Comparison of ENCODE assay signal across 8 mouse cellular contexts in genomic region chr5:140388588-140389576, GRCm38 (mm10). TPM values are rescaled to one million over a fixed set of nuclear protein-coding genes. Genes with fewer than 3 reads are reported as not detected.
DNase-seq lines count a peak whose midpoint lies in the region; ATAC-seq lines count a peak whose summit lies in the region.

Gene Snx8 (minus strand): TSS chr5:140389262.

- DNase-seq in CD4-positive, CD25-positive, alpha-beta regulatory T cell, adult 2 months (ENCODE audit: low read depth, low spot score) = peak; percentile 88
- peak; percentile 28 for DNase-seq in fat pad, adult 2 months (ENCODE audit: extremely low read depth, low read depth, low spot score)
- DNase-seq in kidney, postnatal 10 days = peak; percentile 100
- peak; percentile 96 for DNase-seq in natural killer cell, adult 2 months (ENCODE audit: low spot score in 2 of 2)

- peak within 1 kb of the TSS; percentile 76 for H3K4me3 ChIP-seq in brown adipose tissue, adult 24 weeks (ENCODE audit: insufficient read depth, low read depth, low read length)
- H3K4me3 ChIP-seq in heart, embryonic 13.5 days = peak within 1 kb of the TSS; percentile 65
- H3K4me3 ChIP-seq in liver, embryonic 12.5 days = peak within 1 kb of the TSS; percentile 72
- peak within 1 kb of the TSS; percentile 74 for H3K4me3 ChIP-seq in stomach, embryonic 15.5 days (replicated peaks)

- 1% methylated on average over 58 of the region's 63 CpGs for WGBS in heart, embryonic 13.5 days
- WGBS in liver, embryonic 12.5 days (ENCODE audit: insufficient replicate concordance) = 2% methylated on average over 63 of the region's 63 CpGs
- WGBS in stomach, embryonic 15.5 days = under 1% methylated on average over 63 of the region's 63 CpGs

- peak within 1 kb of the TSS; percentile 98 for H3K4me2 ChIP-seq in heart, embryonic 13.5 days
- H3K4me2 ChIP-seq in liver, embryonic 12.5 days = peak within 1 kb of the TSS; percentile 97
- H3K4me2 ChIP-seq in stomach, embryonic 15.5 days = peak within 1 kb of the TSS; percentile 88

- peak; percentile 93 for ATAC-seq in heart, embryonic 13.5 days (ENCODE audit: extremely low read depth, insufficient number of reproducible peaks, low FRiP score, low TSS enrichment)
- ATAC-seq in liver, embryonic 12.5 days = peak; percentile 88
- ATAC-seq in stomach, embryonic 15.5 days (ENCODE audit: insufficient read depth, low FRiP score, low read depth) = peak; percentile 91

- H3K36me3 ChIP-seq in heart, embryonic 13.5 days = no peaks in the 10 kb centered on the region
- H3K36me3 ChIP-seq in liver, embryonic 12.5 days = no peaks in the 10 kb centered on the region
- H3K36me3 ChIP-seq in stomach, embryonic 15.5 days = no peaks in the 10 kb centered on the region

- H3K27ac ChIP-seq in brown adipose tissue, adult 24 weeks (replicated peaks; ENCODE audit: low read depth, low read length) = peak within 1 kb of the TSS; percentile 26; the same call in 1 of the 2 replicates
- peak within 1 kb of the TSS; percentile 30; the same call in 1 of the 2 replicates for H3K27ac ChIP-seq in heart, embryonic 13.5 days (replicated peaks)
- peak within 1 kb of the TSS; percentile 59; the same call in 1 of the 2 replicates for H3K27ac ChIP-seq in liver, embryonic 12.5 days
- peak within 1 kb of the TSS; percentile 8; the same call in 1 of the 2 replicates for H3K27ac ChIP-seq in stomach, embryonic 15.5 days

- H3K9ac ChIP-seq in heart, embryonic 13.5 days = peak within 1 kb of the TSS; percentile 87
- H3K9ac ChIP-seq in liver, embryonic 12.5 days = peak within 1 kb of the TSS; percentile 79
- peak within 1 kb of the TSS; percentile 49 for H3K9ac ChIP-seq in stomach, embryonic 15.5 days

- H3K27me3 ChIP-seq in heart, embryonic 13.5 days (replicated peaks) = no peaks in the 10 kb centered on the region
- H3K27me3 ChIP-seq in liver, embryonic 12.5 days (replicated peaks) = no peaks in the 10 kb centered on the region
- no peaks in the 10 kb centered on the region for H3K27me3 ChIP-seq in stomach, embryonic 15.5 days (replicated peaks)

- peaks cover 2% of the 10 kb centered on the region; the same call in 1 of the 2 replicates for H3K4me1 ChIP-seq in brown adipose tissue, adult 24 weeks (ENCODE audit: control insufficient read depth, insufficient read depth, insufficient read length, low read length)
- peaks cover 24% of the 10 kb centered on the region for H3K4me1 ChIP-seq in heart, embryonic 13.5 days
- H3K4me1 ChIP-seq in liver, embryonic 12.5 days = peaks cover 38% of the 10 kb centered on the region
- peaks cover 9% of the 10 kb centered on the region for H3K4me1 ChIP-seq in stomach, embryonic 15.5 days

- no peaks in the 10 kb centered on the region for H3K9me3 ChIP-seq in heart, embryonic 13.5 days
- no peaks in the 10 kb centered on the region for H3K9me3 ChIP-seq in liver, embryonic 12.5 days (replicated peaks)
- H3K9me3 ChIP-seq in stomach, embryonic 15.5 days = no peaks in the 10 kb centered on the region

RNA-seq across cellular contexts. Expression of gene Snx8, which starts in this region (rescaled TPM):
- polyA plus RNA-seq in brown adipose tissue, adult 24 weeks (2012; ENCODE audit: insufficient read depth, insufficient read length, missing spikeins) = 5.5 and 8.9 TPM in 2 replicates
- 15.0 and 16.1 TPM in 2 replicates for polyA plus RNA-seq in heart, embryonic 13.5 days (2015; fragmentation: Nextera tagmentation; extraction: Ambion mirVana)
- polyA plus RNA-seq in liver, embryonic 12.5 days (2016; fragmentation: Nextera tagmentation; extraction: Ambion mirVana) = 11.9 and 14.0 TPM in 2 replicates
- 16.9 and 17.3 TPM in 2 replicates for polyA plus RNA-seq in stomach, embryonic 15.5 days (2015; fragmentation: Nextera tagmentation; extraction: Ambion mirVana)

Comparison
In these comparisons a context has a peak if more than half of its experiments do, and no peak if none do; other contexts are left out.
1. Peak in every context shown above with its lines: DNase-seq, ATAC-seq, H3K4me3 ChIP-seq and H3K27ac ChIP-seq.
2. DNase-seq: peak in every context shown above with its lines; median percentile 100 in kidney, postnatal 10 days; 96 in natural killer cell, adult 2 months; 88 in CD4-positive, CD25-positive, alpha-beta regulatory T cell, adult 2 months; 28 in fat pad, adult 2 months.
3. H3K27ac ChIP-seq: peak in every context shown above with its lines; median percentile 59 in liver, embryonic 12.5 days; 30 in heart, embryonic 13.5 days; 26 in brown adipose tissue, adult 24 weeks; 8 in stomach, embryonic 15.5 days.